35 mouse cellular contexts compared by ENCODE assay signal in genomic region chr15:92416141-92416540, GRCm38 (mm10). TPM values are rescaled to one million over a fixed set of nuclear protein-coding genes. Genes with fewer than 3 reads are reported as not detected.
"Had no signal": no experiment of that assay in that cellular context is flagged by ENCODE, and none has a peak within 500 bp of the region (broad histone marks: within the 10 kb centered on the region; RNA-seq: fewer than 3 reads in every experiment).

No protein-coding gene starts in this region.

- H3K9me3 ChIP-seq: heart, embryonic 12.5 days; heart, embryonic 13.5 days; heart, embryonic 15.5 days; hindbrain, embryonic 10.5 days; hindbrain, embryonic 12.5 days; hindbrain, embryonic 13.5 days; hindbrain, embryonic 15.5 days; intestine, embryonic 15.5 days; kidney, embryonic 15.5 days had no signal

- H3K27ac ChIP-seq: heart, embryonic 13.5 days; heart, embryonic 15.5 days; hindbrain, embryonic 10.5 days; hindbrain, embryonic 12.5 days; hindbrain, embryonic 13.5 days; hindbrain, embryonic 14.5 days; hindbrain, embryonic 15.5 days; hindbrain, postnatal 0 days; intestine, embryonic 15.5 days; kidney, embryonic 15.5 days; kidney, postnatal 0 days; layer of hippocampus, adult 2 months; left cerebral cortex, adult 2 months had no signal

- ATAC-seq: hindbrain, embryonic 16.5 days; hindbrain, postnatal 0 days; inflammation-experienced regulatory T-cells, adult 6 months; intestine, embryonic 15.5 days; intestine, embryonic 16.5 days; intestine, postnatal 0 days had no signal

- H3K4me3 ChIP-seq: heart, embryonic 12.5 days; heart, embryonic 13.5 days; heart, embryonic 15.5 days; hindbrain, embryonic 10.5 days; hindbrain, embryonic 12.5 days; hindbrain, embryonic 13.5 days; hindbrain, embryonic 15.5 days; intestine, embryonic 15.5 days; kidney, embryonic 15.5 days; layer of hippocampus, adult 2 months; left cerebral cortex, adult 2 months had no signal

- H3K27me3 ChIP-seq: heart, embryonic 12.5 days; heart, embryonic 13.5 days; heart, embryonic 15.5 days; hindbrain, embryonic 12.5 days; hindbrain, embryonic 13.5 days; hindbrain, embryonic 15.5 days; intestine, embryonic 15.5 days; kidney, embryonic 15.5 days had no signal

- DNase-seq: heart, postnatal 10 days; heart, postnatal 14 days; heart, postnatal 36 days; heart, postnatal 4 days; kidney, adult 11 months; kidney, adult 18-20 months; kidney, adult 8-10 months; kidney, adult 9 months; kidney, postnatal 10 days; kidney, postnatal 14 days; kidney, postnatal 25 days; kidney, postnatal 36 days; kidney, postnatal 4 days; layer of hippocampus, adult 9-11 months; layer of hippocampus, postnatal 36 days had no signal

- H3K4me1 ChIP-seq: heart, embryonic 12.5 days; heart, embryonic 13.5 days; heart, embryonic 15.5 days; intestine, embryonic 15.5 days; kidney, embryonic 15.5 days had no signal

- H3K36me3 ChIP-seq: heart, embryonic 12.5 days; heart, embryonic 13.5 days; heart, embryonic 15.5 days; hindbrain, embryonic 10.5 days; hindbrain, embryonic 12.5 days; hindbrain, embryonic 13.5 days; hindbrain, embryonic 15.5 days; intestine, embryonic 15.5 days; kidney, embryonic 15.5 days had no signal

- H3K9ac ChIP-seq: heart, embryonic 12.5 days; heart, embryonic 13.5 days; heart, embryonic 15.5 days; hindbrain, embryonic 12.5 days; hindbrain, embryonic 13.5 days; hindbrain, embryonic 14.5 days; hindbrain, embryonic 15.5 days; intestine, embryonic 15.5 days; kidney, embryonic 15.5 days had no signal

- H3K4me2 ChIP-seq: heart, embryonic 11.5 days; heart, embryonic 12.5 days; heart, embryonic 13.5 days; heart, embryonic 15.5 days; hindbrain, embryonic 12.5 days; hindbrain, embryonic 13.5 days; hindbrain, embryonic 14.5 days; hindbrain, embryonic 15.5 days; intestine, embryonic 15.5 days; kidney, embryonic 15.5 days had no signal

RNA-seq across cellular contexts. Expression of gene Pdzrn4, which starts 19.5 kb away (rescaled TPM):
- total RNA-seq: hematopoietic stem cell, adult 5-6 weeks had no signal
- polyA plus RNA-seq: inflammation-experienced regulatory T-cells, adult 6 months had no signal
